Mouse (Mus musculus): ENCODE results near the gene Ddx27. TPM values are rescaled to one million over a fixed set of nuclear protein-coding genes. Genes with fewer than 3 reads are reported as not detected.

Ddx27 gene
- polyA plus RNA-seq, 1 experiment = 33.5 TPM

- Histone ChIP-seq H3K27ac (ENCODE audit: insufficient read depth, low read length) (no peak overlapping the region), H3K4me3 (replicated peaks; ENCODE audit: insufficient read depth, low read depth, low read length) (no peak overlapping the region), H3K27me3 (ENCODE audit: control insufficient read depth, insufficient read depth, low read length) (no peaks in the 10 kb centered on the region), H3K4me1 (ENCODE audit: control insufficient read depth, insufficient read depth, low read length) (peaks cover 32% of the 10 kb centered on the region)
- TF ChIP-seq CTCF (IDR thresholded peaks at IDR 0.05; ENCODE audit: borderline replicate concordance, insufficient read depth, low read depth, low read length) = no peak
- TF ChIP-seq POLR2A (IDR thresholded peaks at IDR 0.05; ENCODE audit: borderline replicate concordance, insufficient read depth, low read length) = no peak
- DNase-seq = no peak
- 98% methylated on average over 5 of the region's 5 CpGs for WGBS
These were observed 59.6 kb downstream of the Ddx27 start for GRCm38 (mm10) chr2:167074587-167074986.

GRCm38 (mm10) chr2:167076352-167076751 lies 61.4 kb downstream of the Ddx27 start:
- no peak for DNase-seq
- no peak overlapping the region for H3K4me3 ChIP-seq (replicated peaks; ENCODE audit: insufficient read depth, low read depth, low read length)
- no peak for TF ChIP-seq POLR2A (IDR thresholded peaks at IDR 0.05; ENCODE audit: borderline replicate concordance, insufficient read depth, low read length)
- H3K27me3 ChIP-seq (ENCODE audit: control insufficient read depth, insufficient read depth, low read length) = no peaks in the 10 kb centered on the region
- no peak overlapping the region for H3K27ac ChIP-seq (ENCODE audit: insufficient read depth, low read length)
- 97% methylated on average over 4 of the region's 4 CpGs for WGBS
- H3K4me1 ChIP-seq (ENCODE audit: control insufficient read depth, insufficient read depth, low read length) = peaks cover 31% of the 10 kb centered on the region

- H3K4me1 ChIP-seq (ENCODE audit: control insufficient read depth, insufficient read depth, low read length) = peaks cover 31% of the 10 kb centered on the region
- H3K4me3 ChIP-seq (replicated peaks; ENCODE audit: insufficient read depth, low read depth, low read length) = no peak overlapping the region
- DNase-seq = no peak
- no peak overlapping the region for H3K27ac ChIP-seq (ENCODE audit: insufficient read depth, low read length)
- H3K27me3 ChIP-seq (ENCODE audit: control insufficient read depth, insufficient read depth, low read length) = no peaks in the 10 kb centered on the region
- WGBS = 94% methylated on average over 2 of the region's 2 CpGs
- no peak for TF ChIP-seq POLR2A (IDR thresholded peaks at IDR 0.05; ENCODE audit: borderline replicate concordance, insufficient read depth, low read length)
- TF ChIP-seq CTCF (IDR thresholded peaks at IDR 0.05; ENCODE audit: borderline replicate concordance, insufficient read depth, low read depth, low read length) = no peak
These were observed 61.8 kb downstream of the Ddx27 start for GRCm38 (mm10) chr2:167076759-167077158.

- H3K4me3 ChIP-seq (replicated peaks; ENCODE audit: insufficient read depth, low read depth, low read length) = no peak overlapping the region
- H3K4me1 ChIP-seq (ENCODE audit: control insufficient read depth, insufficient read depth, low read length) = peaks cover 29% of the 10 kb centered on the region
- H3K27ac ChIP-seq (ENCODE audit: insufficient read depth, low read length) = no peak overlapping the region
- no peak for DNase-seq
- WGBS = 93% methylated on average over 11 of the region's 11 CpGs
- H3K27me3 ChIP-seq (ENCODE audit: control insufficient read depth, insufficient read depth, low read length) = no peaks in the 10 kb centered on the region
- TF ChIP-seq CTCF (IDR thresholded peaks at IDR 0.05; ENCODE audit: borderline replicate concordance, insufficient read depth, low read depth, low read length) (no peak), POLR2A (IDR thresholded peaks at IDR 0.05; ENCODE audit: borderline replicate concordance, insufficient read depth, low read length) (no peak)
These were observed 62.4 kb downstream of the Ddx27 start for GRCm38 (mm10) chr2:167077199-167077962.

- H3K27me3 ChIP-seq (ENCODE audit: control insufficient read depth, insufficient read depth, low read length) = no peaks in the 10 kb centered on the region
- no peak overlapping the region for H3K4me3 ChIP-seq (replicated peaks; ENCODE audit: insufficient read depth, low read depth, low read length)
- H3K27ac ChIP-seq (ENCODE audit: insufficient read depth, low read length) = peak overlapping the region; percentile 92
- TF ChIP-seq POLR2A (IDR thresholded peaks at IDR 0.05; ENCODE audit: borderline replicate concordance, insufficient read depth, low read length) (no peak), CTCF (IDR thresholded peaks at IDR 0.05; ENCODE audit: borderline replicate concordance, insufficient read depth, low read depth, low read length) (no peak)
- H3K4me1 ChIP-seq (ENCODE audit: control insufficient read depth, insufficient read depth, low read length) = peaks cover 29% of the 10 kb centered on the region
- 52% methylated on average over 7 of the region's 7 CpGs for WGBS
- DNase-seq = no peak
These were observed 63.5 kb downstream of the Ddx27 start for GRCm38 (mm10) chr2:167078486-167078885.

- TF ChIP-seq POLR2A (IDR thresholded peaks at IDR 0.05; ENCODE audit: borderline replicate concordance, insufficient read depth, low read length) (no peak), CTCF (IDR thresholded peaks at IDR 0.05; ENCODE audit: borderline replicate concordance, insufficient read depth, low read depth, low read length) (no peak)
- DNase-seq = peak in 1 of 2 experiments; percentile 41
- Histone ChIP-seq H3K27ac (ENCODE audit: insufficient read depth, low read length) (peak overlapping the region; percentile 92), H3K27me3 (ENCODE audit: control insufficient read depth, insufficient read depth, low read length) (no peaks in the 10 kb centered on the region), H3K4me3 (replicated peaks; ENCODE audit: insufficient read depth, low read depth, low read length) (no peak overlapping the region), H3K4me1 (ENCODE audit: control insufficient read depth, insufficient read depth, low read length) (peaks cover 29% of the 10 kb centered on the region)
- WGBS = 28% methylated on average over 9 of the region's 9 CpGs
These were observed 64.0 kb downstream of the Ddx27 start for GRCm38 (mm10) chr2:167078931-167079495.

- WGBS = 11% methylated on average over 18 of the region's 18 CpGs
- TF ChIP-seq CTCF (IDR thresholded peaks at IDR 0.05; ENCODE audit: borderline replicate concordance, insufficient read depth, low read depth, low read length) (no peak), POLR2A (IDR thresholded peaks at IDR 0.05; ENCODE audit: borderline replicate concordance, insufficient read depth, low read length) (no peak)
- peak overlapping the region; percentile 90 for H3K27ac ChIP-seq (ENCODE audit: insufficient read depth, low read length)
- peaks cover 29% of the 10 kb centered on the region for H3K4me1 ChIP-seq (ENCODE audit: control insufficient read depth, insufficient read depth, low read length)
- no peaks in the 10 kb centered on the region for H3K27me3 ChIP-seq (ENCODE audit: control insufficient read depth, insufficient read depth, low read length)
- DNase-seq = peak; percentile 91 to 96
- no peak overlapping the region for H3K4me3 ChIP-seq (replicated peaks; ENCODE audit: insufficient read depth, low read depth, low read length)
These were observed 64.7 kb downstream of the Ddx27 start for GRCm38 (mm10) chr2:167079535-167080257.

Measured in cerebellum, adult 2 months (tissue).